Mouse (Mus musculus): ENCODE measurements around the gene Ndst4.

The Ndst4 gene

GRCm38 (mm10) chr3:125734945-125735344 lies 331.1 kb downstream of the Ndst4 start:
- DNase-seq = no peak

GRCm38 (mm10) chr3:125744468-125745141 lies 340.7 kb downstream of the Ndst4 start:
- no peak for DNase-seq

GRCm38 (mm10) chr3:125745142-125745496 lies 341.2 kb downstream of the Ndst4 start:
- no peak for DNase-seq

- DNase-seq = no peak
These were observed 342.5 kb downstream of the Ndst4 start for GRCm38 (mm10) chr3:125746367-125746766.

GRCm38 (mm10) chr3:125756911-125757310 lies 353.0 kb downstream of the Ndst4 start:
- no peak for DNase-seq

GRCm38 (mm10) chr3:125760711-125761110 lies 356.8 kb downstream of the Ndst4 start:
- DNase-seq = no peak

Data from kidney, adult 9 months (tissue).